Mouse (Mus musculus) adrenal gland, adult 10 weeks (tissue): ENCODE results near the gene Gm20736. TPM values are rescaled to one million over a fixed set of nuclear protein-coding genes. Genes with fewer than 3 reads are reported as not detected.

ENCODE experiments used
- polyA plus RNA-seq: library from polyadenylated mRNA; stranded (reverse); fragments of 350-450 nt; fragmentation: Illumina TruSeq; extraction: RNeasy Lipid Tissue Mini Kit (QIAGEN cat#74804); gene quantifications from one replicate; pipeline ENCODE4 v1.2.3, GENCODE M21; 2014; ENCODE audit warnings: low read depth, low replicate concordance

Gm20736 gene
- polyA plus RNA-seq: not detected

GRCm38 (mm10) chrY:65377390-65377789, at the start of gene Gm20736:
Gene Gm20736 (plus strand): TSS chrY:65377690.

Other genes with a start within 250 kb of the Gm20736 start
- not detected for gene Gm20924, start 170.2 kb upstream of the Gm20736 start, polyA plus RNA-seq